Mouse (Mus musculus): ENCODE results near the gene Atxn2. TPM values are rescaled to one million over a fixed set of nuclear protein-coding genes. Genes with fewer than 3 reads are reported as not detected.

Atxn2 gene
- polyA plus RNA-seq, 1 experiment from 2014 or later = 209 TPM

- ChIA-PET CTCF (interaction anchor here (0.9 to 5.8 kb wide), 2 partner anchors 12 to 30 kb away, joined by 3 to 28 read pairs; no protein-coding TSS in a partner anchor), POLR2A (interaction anchor here (0.7 kb wide), 2 partner anchors 11 to 25 kb away, joined by 3 read pairs; no protein-coding TSS in a partner anchor)
- TF ChIP-seq CTCF (IDR thresholded peaks at IDR 0.05) = no peak
- DNase-seq (ENCODE audit: low read depth, low spot score) (no peak), ATAC-seq (no peak)
- in situ Hi-C loops (cut with MboI; ENCODE audit: low pct_unique_long_range_greater_than_20kb) = no loop called here
- no peaks in the 10 kb centered on the region for H3K27me3 ChIP-seq
These were observed 67.5 kb downstream of the Atxn2 start for GRCm38 (mm10) chr5:121778485-121779119.

GRCm38 (mm10) chr5:121780180-121780579 lies 69.0 kb downstream of the Atxn2 start:
- in situ Hi-C loops (cut with MboI; ENCODE audit: low pct_unique_long_range_greater_than_20kb) = no loop called here
- ChIA-PET CTCF (interaction anchor here (1.2 to 5.8 kb wide), 3 partner anchors 11 to 18 kb away, joined by 3 to 28 read pairs (median 4); no protein-coding TSS in a partner anchor), POLR2A (interaction anchor here (0.7 kb wide), 1 partner anchor 45 kb away, joined by 6 read pairs; no protein-coding TSS in a partner anchor)
- no peak for DNase-seq (ENCODE audit: low read depth, low spot score)
- TF ChIP-seq CTCF (IDR thresholded peaks at IDR 0.05) = no peak
- no peaks in the 10 kb centered on the region for H3K27me3 ChIP-seq
- ATAC-seq = no peak

GRCm38 (mm10) chr5:121782467-121782866 lies 71.3 kb downstream of the Atxn2 start:
- CTCF ChIA-PET = interaction anchor here (0.9 kb wide), 1 partner anchor 9 kb away, joined by 3 read pairs; no protein-coding TSS in a partner anchor
- no peak for ATAC-seq
- in situ Hi-C loops (cut with MboI; ENCODE audit: low pct_unique_long_range_greater_than_20kb) = no loop called here
- TF ChIP-seq CTCF (IDR thresholded peaks at IDR 0.05) = peak; percentile 34
- H3K27me3 ChIP-seq = no peaks in the 10 kb centered on the region
- POLR2A ChIA-PET = no interaction called here
- no peak for DNase-seq (ENCODE audit: low read depth, low spot score)

GRCm38 (mm10) chr5:121783862-121784500 lies 72.8 kb downstream of the Atxn2 start:
- POLR2A ChIA-PET = no interaction called here
- DNase-seq (ENCODE audit: low read depth, low spot score) (no peak), ATAC-seq (no peak)
- no peak for TF ChIP-seq CTCF (IDR thresholded peaks at IDR 0.05)
- H3K27me3 ChIP-seq = no peaks in the 10 kb centered on the region
- CTCF ChIA-PET = interaction anchor here (0.8 to 1.3 kb wide), 4 partner anchors 10 to 66 kb away, joined by 3 read pairs; no protein-coding TSS in a partner anchor
- in situ Hi-C loops (cut with MboI; ENCODE audit: low pct_unique_long_range_greater_than_20kb) = no loop called here

- no peak for DNase-seq (ENCODE audit: low read depth, low spot score)
- ChIA-PET CTCF (interaction anchor here (1.0 to 1.5 kb wide), 4 partner anchors 14 to 70 kb away, joined by 3 to 5 read pairs (median 4); no protein-coding TSS in a partner anchor), POLR2A (interaction anchor here (1.5 kb wide), 1 partner anchor 16 kb away, joined by 3 read pairs; no protein-coding TSS in a partner anchor)
- no peak for ATAC-seq
- peak; percentile 24 for TF ChIP-seq CTCF (IDR thresholded peaks at IDR 0.05)
- in situ Hi-C loops (cut with MboI; ENCODE audit: low pct_unique_long_range_greater_than_20kb) = no loop called here
- no peaks in the 10 kb centered on the region for H3K27me3 ChIP-seq
These were observed 79.9 kb downstream of the Atxn2 start for GRCm38 (mm10) chr5:121791026-121791425.

GRCm38 (mm10) chr5:121795800-121796199 lies 84.7 kb downstream of the Atxn2 start:
- DNase-seq (ENCODE audit: low read depth, low spot score) (no peak), ATAC-seq (no peak)
- POLR2A ChIA-PET = interaction anchor here (1.0 kb wide), 1 partner anchor 9 kb away, joined by 5 read pairs; no protein-coding TSS in a partner anchor
- peak; percentile 38 for TF ChIP-seq CTCF (IDR thresholded peaks at IDR 0.05)
- H3K27me3 ChIP-seq = no peaks in the 10 kb centered on the region
- CTCF ChIA-PET = interaction anchor here (1.0 to 1.8 kb wide), 2 partner anchors 9 to 17 kb away, joined by 3 to 4 read pairs; no protein-coding TSS in a partner anchor
- in situ Hi-C loops (cut with MboI; ENCODE audit: low pct_unique_long_range_greater_than_20kb) = no loop called here

GRCm38 (mm10) chr5:121798447-121798846 lies 87.3 kb downstream of the Atxn2 start:
- no peaks in the 10 kb centered on the region for H3K27me3 ChIP-seq
- ATAC-seq = no peak
- in situ Hi-C loops (cut with MboI; ENCODE audit: low pct_unique_long_range_greater_than_20kb) = no loop called here
- CTCF ChIA-PET = interaction anchor here (1.1 kb wide), 1 partner anchor 45 kb away, joined by 4 read pairs; no protein-coding TSS in a partner anchor
- DNase-seq (ENCODE audit: low read depth, low spot score) = no peak
- TF ChIP-seq CTCF (IDR thresholded peaks at IDR 0.05) = no peak
- POLR2A ChIA-PET = no interaction called here

GRCm38 (mm10) chr5:121807186-121807585 lies 96.0 kb downstream of the Atxn2 start:
- no peaks in the 10 kb centered on the region for H3K27me3 ChIP-seq
- ATAC-seq (no peak), DNase-seq (ENCODE audit: low read depth, low spot score) (no peak)
- ChIA-PET POLR2A (interaction anchor here (0.9 kb wide), 1 partner anchor 17 kb away, joined by 3 read pairs; no protein-coding TSS in a partner anchor), CTCF (no interaction called here)
- in situ Hi-C loops (cut with MboI; ENCODE audit: low pct_unique_long_range_greater_than_20kb) = no loop called here
- TF ChIP-seq CTCF (IDR thresholded peaks at IDR 0.05) = no peak

GRCm38 (mm10) chr5:121808202-121808601 lies 97.1 kb downstream of the Atxn2 start:
- CTCF ChIA-PET = interaction anchor here (0.9 to 2.0 kb wide), 4 partner anchors 9 to 29 kb away, joined by 3 to 10 read pairs (median 4); partner anchors contain the start of gene Sh2b3
- DNase-seq (ENCODE audit: low read depth, low spot score) = no peak
- no peak for TF ChIP-seq CTCF (IDR thresholded peaks at IDR 0.05)
- POLR2A ChIA-PET = interaction anchor here (0.6 to 1.0 kb wide), 2 partner anchors 10 to 11 kb away, joined by 3 read pairs; no protein-coding TSS in a partner anchor
- no peak for ATAC-seq
- no peaks in the 10 kb centered on the region for H3K27me3 ChIP-seq
- in situ Hi-C loops (cut with MboI; ENCODE audit: low pct_unique_long_range_greater_than_20kb) = no loop called here

- no peaks in the 10 kb centered on the region for H3K27me3 ChIP-seq
- POLR2A ChIA-PET = interaction anchor here (0.6 to 1.0 kb wide), 2 partner anchors 33 to 148 kb away, joined by 4 read pairs; no protein-coding TSS in a partner anchor
- no peak for TF ChIP-seq CTCF (IDR thresholded peaks at IDR 0.05)
- no peak for ATAC-seq
- CTCF ChIA-PET = interaction anchor here (1.1 to 2.0 kb wide), 4 partner anchors 8 to 21 kb away, joined by 3 to 10 read pairs (median 4); no protein-coding TSS in a partner anchor
- in situ Hi-C loops (cut with MboI; ENCODE audit: low pct_unique_long_range_greater_than_20kb) = loop anchor here (5.0 kb wide), 1 partner anchor 38 kb away; the partner anchor contains the start of gene Pheta1
- DNase-seq (ENCODE audit: low read depth, low spot score) = no peak
These were observed 98.6 kb downstream of the Atxn2 start for GRCm38 (mm10) chr5:121809667-121810224.

All from Patski (cell line).